Mouse (Mus musculus): ENCODE measurements around the gene Srp72. TPM values are rescaled to one million over a fixed set of nuclear protein-coding genes. Genes with fewer than 3 reads are reported as not detected.

Srp72 gene
- total and polyA plus RNA-seq, 3 experiments, result 77.4 to 148 (median 85.2) TPM

- Histone ChIP-seq H3K4me2 (ENCODE audit: insufficient read depth, low read depth, poor library complexity, severe bottlenecking) (no peak overlapping the region), H3K9ac (ENCODE audit: insufficient read depth, low read depth) (no peak overlapping the region), H3K9me3 (replicated peaks; ENCODE audit: low read length) (no peaks in the 10 kb centered on the region), H3K36me3 (replicated peaks in 1 of 2; ENCODE audit: control insufficient read depth in 1 of 2, insufficient read depth in 1 of 2, low read length in 1 of 2) (peaks cover 9 to 54% of the 10 kb centered on the region in 2 experiments), H3K27me3 (replicated peaks) (no peaks in the 10 kb centered on the region), H3K27ac (ENCODE audit: insufficient read depth, low read depth) (no peak overlapping the region), H3K79me2 (replicated peaks; ENCODE audit: control insufficient read depth, extremely low read depth, insufficient read depth, poor library complexity, severe bottlenecking) (peaks cover 69% of the 10 kb centered on the region), H3K4me1 (ENCODE audit: control insufficient read depth in 1 of 2, insufficient read depth in 2 of 2) (peaks cover 8 to 60% of the 10 kb centered on the region in 2 experiments; a peak in 3 of 4 replicates), H3K4me3 (replicated peaks in 1 of 3; ENCODE audit: low read depth in 2 of 3, low read length in 2 of 3, poor library complexity in 1 of 3) (no peak overlapping the region)
- no peak for DNase-seq (ENCODE audit: extremely low read depth)
- no peak for TF ChIP-seq MAFK (IDR thresholded peaks at IDR 0.05; ENCODE audit: insufficient replicate concordance, low read length)
- no peak for TF ChIP-seq ZKSCAN1 (IDR thresholded peaks at IDR 0.05; ENCODE audit: borderline replicate concordance, low read depth, low read length)
- TF ChIP-seq CHD2 (IDR thresholded peaks at IDR 0.05; ENCODE audit: low read length), result no peak
- TF ChIP-seq POLR2A (IDR thresholded peaks at IDR 0.05; ENCODE audit: low read depth, low read length), result no peak
- TF ChIP-seq NRF1 (IDR thresholded peaks at IDR 0.05; ENCODE audit: low read depth, low read length), result no peak
- TF ChIP-seq MAZ (IDR thresholded peaks at IDR 0.05; ENCODE audit: low read depth, low read length), result no peak
- TF ChIP-seq E2F4 (IDR thresholded peaks at IDR 0.05; ENCODE audit: insufficient replicate concordance, low read depth, low read length), result no peak
- TF ChIP-seq TBP (conservative IDR thresholded peaks at IDR 0.05; ENCODE audit: low read depth, low read length), result no peak
- no peak for TF ChIP-seq NELFE (IDR thresholded peaks at IDR 0.05; ENCODE audit: low read depth, low read length)
- dilution Hi-C loops (cut with MboI; ENCODE audit: extremely low pct_ligation_motif_present, extremely low pct_unique_long_range_greater_than_20kb, low sequenced_read_pairs) (no loop called here), in situ Hi-C loops (cut with MboI; ENCODE audit: low pct_ligation_motif_present, low pct_unique_long_range_greater_than_20kb, low sequenced_read_pairs) (no loop called here)
Measured at GRCm38 (mm10) chr5:76942505-76942904, 32.0 kb upstream of the Srp72 start.

GRCm38 (mm10) chr5:76944965-76945677 is 29.4 kb upstream of the Srp72 start:
- no peak for DNase-seq (ENCODE audit: extremely low read depth)
- H3K9me3 ChIP-seq (replicated peaks; ENCODE audit: low read length), result no peaks in the 10 kb centered on the region
- dilution Hi-C loops (cut with MboI; ENCODE audit: extremely low pct_ligation_motif_present, extremely low pct_unique_long_range_greater_than_20kb, low sequenced_read_pairs), result no loop called here
- H3K9ac ChIP-seq (ENCODE audit: insufficient read depth, low read depth), result no peak overlapping the region
- H3K36me3 ChIP-seq (replicated peaks in 1 of 2; ENCODE audit: control insufficient read depth in 1 of 2, insufficient read depth in 1 of 2, low read length in 1 of 2), result peaks cover 5 to 56% of the 10 kb centered on the region in 2 experiments
- H3K27ac ChIP-seq (ENCODE audit: insufficient read depth, low read depth), result no peak overlapping the region
- in situ Hi-C loops (cut with MboI; ENCODE audit: low pct_ligation_motif_present, low pct_unique_long_range_greater_than_20kb, low sequenced_read_pairs), result no loop called here
- H3K4me3 ChIP-seq (replicated peaks in 1 of 3; ENCODE audit: low read depth in 2 of 3, low read length in 2 of 3, poor library complexity in 1 of 3), result no peak overlapping the region
- H3K79me2 ChIP-seq (replicated peaks; ENCODE audit: control insufficient read depth, extremely low read depth, insufficient read depth, poor library complexity, severe bottlenecking), result peaks cover 86% of the 10 kb centered on the region
- no peak for TF ChIP-seq UBTF (IDR thresholded peaks at IDR 0.05; ENCODE audit: low read depth, low read length)
- TF ChIP-seq ZNF384 (IDR thresholded peaks at IDR 0.05; ENCODE audit: low read depth, low read length), result no peak
- TF ChIP-seq MXI1 (IDR thresholded peaks at IDR 0.05; ENCODE audit: low read depth, low read length), result no peak
- no peak for TF ChIP-seq EP300 (IDR thresholded peaks at IDR 0.05; ENCODE audit: low read length)
- TF ChIP-seq MAZ (IDR thresholded peaks at IDR 0.05; ENCODE audit: low read depth, low read length), result no peak
- no peak for TF ChIP-seq HCFC1 (IDR thresholded peaks at IDR 0.05; ENCODE audit: low read depth, low read length)
- no peak for TF ChIP-seq MYC (IDR thresholded peaks at IDR 0.05; ENCODE audit: low read depth, low read length)
- TF ChIP-seq MAFK (IDR thresholded peaks at IDR 0.05; ENCODE audit: insufficient replicate concordance, low read length), result no peak
- no peak for TF ChIP-seq ZMIZ1 (IDR thresholded peaks at IDR 0.05; ENCODE audit: low read depth, low read length)
- no peak for TF ChIP-seq USF2 (conservative IDR thresholded peaks at IDR 0.05; ENCODE audit: low read depth, low read length)
- H3K4me1 ChIP-seq (ENCODE audit: control insufficient read depth in 1 of 2, insufficient read depth in 2 of 2), result peaks cover 14 to 74% of the 10 kb centered on the region in 2 experiments; a peak in 3 of 4 replicates
- no peaks in the 10 kb centered on the region for H3K27me3 ChIP-seq (replicated peaks)
- no peak overlapping the region for H3K4me2 ChIP-seq (ENCODE audit: insufficient read depth, low read depth, poor library complexity, severe bottlenecking)
